Mouse (Mus musculus) testis, postnatal 10 days (tissue): ENCODE data around the gene Gjc3.
A peak's percentile ranks its signal among the peaks of the same experiment; 100 is the strongest.
"Not testable (repeated sequence)": the region's sequence is repeated elsewhere in the genome, so short reads cannot be mapped to it uniquely, and the experiment has no call there.

Experiments
- DNase-seq: peaks from one replicate; pipeline ENCODE4 v3.0.0; 2021; ENCODE audit warnings: low spot score

Gene Gjc3

GRCm38 (mm10) chr5:137962945-137963344 lies at the start of gene Gjc3:
Gene Gjc3 (minus strand): TSS chr5:137963098.
- no peak for DNase-seq

- DNase-seq = no peak
These were observed 49.5 kb upstream of the Gjc3 start for GRCm38 (mm10) chr5:138012382-138012781.

GRCm38 (mm10) chr5:138009437-138009836 lies 46.5 kb upstream of the Gjc3 start:
- DNase-seq = no peak

GRCm38 (mm10) chr5:137986351-137986750 lies 23.5 kb upstream of the Gjc3 start:
- no peak for DNase-seq

GRCm38 (mm10) chr5:137981300-137981699 lies 18.4 kb upstream of the Gjc3 start, which contains the start of gene Azgp1:
Gene Azgp1 (plus strand): TSS chr5:137981520.
- no peak for DNase-seq

- no peak for DNase-seq
These were observed 16.2 kb upstream of the Gjc3 start for GRCm38 (mm10) chr5:137979081-137979480.

- DNase-seq = no peak
These were observed 14.4 kb upstream of the Gjc3 start for GRCm38 (mm10) chr5:137977291-137977690.

- DNase-seq = no peak
These were observed 12.5 kb upstream of the Gjc3 start for GRCm38 (mm10) chr5:137975434-137975833.

GRCm38 (mm10) chr5:137974724-137975123 lies 11.8 kb upstream of the Gjc3 start:
- no peak for DNase-seq

- DNase-seq = no peak
These were observed 10.8 kb upstream of the Gjc3 start for GRCm38 (mm10) chr5:137973738-137974137.

GRCm38 (mm10) chr5:137973161-137973560 lies 10.3 kb upstream of the Gjc3 start:
- DNase-seq = no peak

GRCm38 (mm10) chr5:137966492-137966891 lies 3.6 kb upstream of the Gjc3 start:
- peak; percentile 47 for DNase-seq

- DNase-seq = no peak
These were observed 6.5 kb downstream of the Gjc3 start for GRCm38 (mm10) chr5:137956404-137956803.

GRCm38 (mm10) chr5:137951218-137951617 lies 11.7 kb downstream of the Gjc3 start:
- peak; percentile 67 for DNase-seq

- no peak for DNase-seq
These were observed 15.6 kb downstream of the Gjc3 start for GRCm38 (mm10) chr5:137947303-137947702.

GRCm38 (mm10) chr5:137943133-137943532 lies 19.8 kb downstream of the Gjc3 start:
- no peak for DNase-seq

- no peak for DNase-seq
These were observed 21.9 kb downstream of the Gjc3 start for GRCm38 (mm10) chr5:137940948-137941347.

GRCm38 (mm10) chr5:137937238-137937637 lies 25.7 kb downstream of the Gjc3 start:
- DNase-seq = no peak

GRCm38 (mm10) chr5:137936486-137936885 lies 26.4 kb downstream of the Gjc3 start:
- no peak for DNase-seq

GRCm38 (mm10) chr5:137933934-137934333 lies 29.0 kb downstream of the Gjc3 start:
- not testable (repeated sequence) for DNase-seq

GRCm38 (mm10) chr5:137928439-137928838 lies 34.5 kb downstream of the Gjc3 start:
- no peak for DNase-seq

GRCm38 (mm10) chr5:137922171-137922570 lies 40.7 kb downstream of the Gjc3 start:
- DNase-seq = no peak

GRCm38 (mm10) chr5:137921532-137921931 lies 41.4 kb downstream of the Gjc3 start, which contains the start of gene Cyp3a13:
Gene Cyp3a13 (minus strand): TSS chr5:137921619.
- DNase-seq = no peak

GRCm38 (mm10) chr5:137915550-137915949 lies 47.3 kb downstream of the Gjc3 start:
- no peak for DNase-seq

- no peak for DNase-seq
These were observed 48.4 kb downstream of the Gjc3 start for GRCm38 (mm10) chr5:137914508-137914907.
